Mouse (Mus musculus) E14TG2a.4 (cell line): ENCODE measurements at regions not wholly inside any gene's neighbourhood (a gene's known extent, or its start where the extent isn't known, plus 50 kb on each side); places are given as distances from the start of the nearest gene placed in this dataset.

Source experiments
- CTCF ChIP-seq: conservative IDR thresholded peaks from 2 replicates; pipeline ENCODE4 v1.5.1; 2014; ENCODE audit warnings: low read length
- POU5F1 ChIP-seq: IDR thresholded peaks from 2 replicates; pipeline ENCODE4 v1.6.1; 2014; ENCODE audit warnings: low read length, borderline replicate concordance

DNA sequence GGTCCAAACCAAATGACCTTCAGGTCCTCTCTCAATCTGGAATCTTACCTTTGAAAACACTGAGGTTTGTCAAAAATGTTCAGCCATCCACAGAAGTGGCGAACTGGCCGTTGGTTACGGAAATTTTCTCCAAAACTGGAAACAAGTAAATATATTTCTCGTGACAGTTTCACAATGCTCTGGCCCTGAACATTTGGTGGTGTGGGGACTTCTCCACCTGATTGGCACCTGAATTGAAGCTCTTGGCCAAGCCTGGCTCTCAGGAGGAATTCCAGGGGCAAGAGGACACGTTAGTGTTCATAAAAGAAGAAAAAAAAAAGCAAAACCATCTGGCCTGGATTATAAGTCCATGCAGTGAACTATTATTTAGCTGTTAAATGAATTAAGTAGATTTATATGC, 98.3 kb upstream of the Dlg1 start:
- no peak for TF ChIP-seq CTCF
- TF ChIP-seq POU5F1 = no peak
